Mouse (Mus musculus) cerebellum, postnatal 36 days (tissue): Measurements from ENCODE around the gene Sytl1.
A peak's percentile ranks its signal among the peaks of the same experiment; 100 is the strongest.

Source experiments
- DNase-seq, 2 experiments: peaks; one replicate each; pipeline ENCODE4 v3.0.0; 2021 to 2022; ENCODE audit warnings: mixed read lengths in 2 of 2

The Sytl1 gene

GRCm38 (mm10) chr4:133244289-133244688, 18.6 kb downstream of the Sytl1 start:
- no peak for DNase-seq

GRCm38 (mm10) chr4:133243538-133243937, 19.4 kb downstream of the Sytl1 start:
- DNase-seq = no peak

- DNase-seq = no peak
These were observed 20.2 kb downstream of the Sytl1 start for GRCm38 (mm10) chr4:133242710-133243109.

- DNase-seq = no peak
These were observed 21.0 kb downstream of the Sytl1 start for GRCm38 (mm10) chr4:133241910-133242309.

- peak; percentile 84 for DNase-seq
These were observed 21.7 kb downstream of the Sytl1 start for GRCm38 (mm10) chr4:133240934-133241908.

- no peak for DNase-seq
These were observed 22.4 kb downstream of the Sytl1 start, which contains the start of gene Map3k6 for GRCm38 (mm10) chr4:133240490-133240921. Gene Map3k6, plus strand, starts transcription at chr4:133240818.

GRCm38 (mm10) chr4:133237911-133238310, 25.0 kb downstream of the Sytl1 start:
- no peak for DNase-seq

- DNase-seq = no peak
These were observed 27.5 kb downstream of the Sytl1 start for GRCm38 (mm10) chr4:133235415-133235814.

- DNase-seq = no peak
These were observed 28.1 kb downstream of the Sytl1 start for GRCm38 (mm10) chr4:133234771-133235170.

GRCm38 (mm10) chr4:133233285-133233976, 29.5 kb downstream of the Sytl1 start:
- DNase-seq = no peak

GRCm38 (mm10) chr4:133229582-133229981, 33.3 kb downstream of the Sytl1 start:
- DNase-seq = no peak

GRCm38 (mm10) chr4:133227636-133228035, 35.3 kb downstream of the Sytl1 start:
- no peak for DNase-seq

- no peak for DNase-seq
These were observed 36.8 kb downstream of the Sytl1 start for GRCm38 (mm10) chr4:133226073-133226472.

GRCm38 (mm10) chr4:133223875-133224274, 39.0 kb downstream of the Sytl1 start:
- no peak for DNase-seq

GRCm38 (mm10) chr4:133221701-133222100, 41.2 kb downstream of the Sytl1 start:
- DNase-seq = no peak

- DNase-seq = no peak
These were observed 42.3 kb downstream of the Sytl1 start for GRCm38 (mm10) chr4:133220656-133221055.

- no peak for DNase-seq
These were observed 44.2 kb downstream of the Sytl1 start for GRCm38 (mm10) chr4:133218745-133219144.

GRCm38 (mm10) chr4:133217641-133218040, 45.3 kb downstream of the Sytl1 start:
- peak; percentile 69 to 72 for DNase-seq

GRCm38 (mm10) chr4:133213661-133214060, 49.3 kb downstream of the Sytl1 start:
- no peak for DNase-seq

- DNase-seq = peak; percentile 32 to 48
These were observed 49.7 kb downstream of the Sytl1 start for GRCm38 (mm10) chr4:133213268-133213590.

GRCm38 (mm10) chr4:133212562-133213267, 50.2 kb downstream of the Sytl1 start:
- peak; percentile 82 to 86 for DNase-seq

GRCm38 (mm10) chr4:133211751-133212561, 51.0 kb downstream of the Sytl1 start, which contains the start of the genes Cd164l2 and Gpr3:
Gene Cd164l2, plus strand, starts transcription at chr4:133212131.
Gene Gpr3, minus strand, starts transcription at chr4:133212536.
- DNase-seq = peak in 1 of 2 experiments; percentile 33
